Mouse (Mus musculus): ENCODE results near the gene Cdca7l. TPM values are rescaled to one million over a fixed set of nuclear protein-coding genes. Genes with fewer than 3 reads are reported as not detected.
A peak's percentile ranks its signal among the peaks of the same experiment; 100 is the strongest.

The Cdca7l gene
- polyA plus RNA-seq, 1 experiment: 34.8 TPM

GRCm38 (mm10) chr12:117853316-117853715, 49.2 kb downstream of the Cdca7l start:
- Histone ChIP-seq H3K4me1 (ENCODE audit: control insufficient read depth, insufficient read depth, low read length) (no peaks in the 10 kb centered on the region), H3K4me3 (ENCODE audit: low read depth, low read length) (no peak overlapping the region), H3K36me3 (ENCODE audit: control insufficient read depth, insufficient read depth, low read length, poor library complexity, severe bottlenecking) (no peaks in the 10 kb centered on the region), H3K9me3 (replicated peaks; ENCODE audit: control insufficient read depth, insufficient read depth, low read length, poor library complexity, severe bottlenecking) (peaks cover 10% of the 10 kb centered on the region; the same call in 1 of the 2 replicates), H3K9ac (ENCODE audit: low read depth, poor library complexity, severe bottlenecking) (no peak overlapping the region), H3K27me3 (ENCODE audit: control insufficient read depth, insufficient read depth, low read length, poor library complexity, severe bottlenecking) (no peaks in the 10 kb centered on the region), H3K27ac (ENCODE audit: insufficient read depth, low read length) (no peak overlapping the region)
- TF ChIP-seq CTCF (IDR thresholded peaks at IDR 0.05; ENCODE audit: low read depth, low read length) (peak; percentile 92), POLR2A (IDR thresholded peaks at IDR 0.05; ENCODE audit: insufficient read depth, low read length) (no peak)

DNA sequence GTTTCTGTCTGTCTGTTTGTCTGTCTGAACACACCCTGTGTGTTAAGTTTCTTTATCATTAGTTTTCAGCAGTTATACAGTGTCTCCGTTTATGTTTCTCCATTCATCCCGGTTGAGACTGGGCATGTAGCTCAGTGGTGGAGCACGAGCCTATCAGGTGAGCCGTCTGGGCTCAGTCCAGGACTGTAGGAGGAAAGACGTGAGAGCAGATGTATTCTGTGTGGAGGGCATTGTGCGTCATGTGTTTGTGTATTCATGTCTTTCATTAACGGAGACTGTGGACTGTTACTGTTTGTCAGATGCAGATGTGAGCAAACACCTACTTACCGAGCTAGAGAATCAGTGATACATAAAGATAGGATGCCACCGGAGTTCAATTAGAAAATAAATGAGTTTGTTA, 52.9 kb downstream of the Cdca7l start:
- Histone ChIP-seq H3K27ac (ENCODE audit: insufficient read depth, low read length) (no peak overlapping the region), H3K4me1 (ENCODE audit: control insufficient read depth, insufficient read depth, low read length) (no peaks in the 10 kb centered on the region), H3K9me3 (replicated peaks; ENCODE audit: control insufficient read depth, insufficient read depth, low read length, poor library complexity, severe bottlenecking) (peaks cover 10% of the 10 kb centered on the region; the same call in 1 of the 2 replicates), H3K36me3 (ENCODE audit: control insufficient read depth, insufficient read depth, low read length, poor library complexity, severe bottlenecking) (no peaks in the 10 kb centered on the region), H3K27me3 (ENCODE audit: control insufficient read depth, insufficient read depth, low read length, poor library complexity, severe bottlenecking) (no peaks in the 10 kb centered on the region), H3K9ac (ENCODE audit: low read depth, poor library complexity, severe bottlenecking) (no peak overlapping the region), H3K4me3 (ENCODE audit: low read depth, low read length) (no peak overlapping the region)
- no peak for TF ChIP-seq CTCF (IDR thresholded peaks at IDR 0.05; ENCODE audit: low read depth, low read length)
- TF ChIP-seq EP300 (IDR thresholded peaks at IDR 0.05; ENCODE audit: insufficient read depth, low read depth, low read length): no peak
- no peak for TF ChIP-seq POLR2A (IDR thresholded peaks at IDR 0.05; ENCODE audit: insufficient read depth, low read length)

DNA sequence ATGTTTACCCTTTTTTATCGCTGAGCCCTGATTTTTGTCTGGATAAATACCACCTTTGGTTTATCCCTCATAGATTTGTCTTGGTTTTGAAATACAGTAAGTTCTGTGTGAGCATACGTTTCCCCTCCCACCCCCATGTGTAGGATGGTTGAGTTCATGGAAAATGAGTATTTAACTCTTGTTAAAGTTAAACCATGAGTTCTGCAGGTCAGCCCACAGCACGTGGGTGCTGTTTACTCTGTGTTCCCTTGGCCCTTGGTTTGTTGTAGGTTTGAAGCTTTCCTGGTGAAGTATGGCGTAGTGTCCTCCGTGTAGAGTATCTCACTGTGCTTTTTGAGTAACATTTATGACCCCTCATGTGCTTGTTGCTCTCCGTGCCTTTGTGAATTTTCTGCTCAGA, 53.8 kb downstream of the Cdca7l start:
- H3K4me3 ChIP-seq (ENCODE audit: low read depth, low read length): no peak overlapping the region
- no peak overlapping the region for H3K9ac ChIP-seq (ENCODE audit: low read depth, poor library complexity, severe bottlenecking)
- TF ChIP-seq CTCF (IDR thresholded peaks at IDR 0.05; ENCODE audit: low read depth, low read length) (no peak), POLR2A (IDR thresholded peaks at IDR 0.05; ENCODE audit: insufficient read depth, low read length) (no peak), EP300 (IDR thresholded peaks at IDR 0.05; ENCODE audit: insufficient read depth, low read depth, low read length) (no peak)
- no peak overlapping the region for H3K27ac ChIP-seq (ENCODE audit: insufficient read depth, low read length)
- H3K4me1 ChIP-seq (ENCODE audit: control insufficient read depth, insufficient read depth, low read length): no peaks in the 10 kb centered on the region
- peaks cover 10% of the 10 kb centered on the region; the same call in 1 of the 2 replicates for H3K9me3 ChIP-seq (replicated peaks; ENCODE audit: control insufficient read depth, insufficient read depth, low read length, poor library complexity, severe bottlenecking)
- no peaks in the 10 kb centered on the region for H3K36me3 ChIP-seq (ENCODE audit: control insufficient read depth, insufficient read depth, low read length, poor library complexity, severe bottlenecking)
- no peaks in the 10 kb centered on the region for H3K27me3 ChIP-seq (ENCODE audit: control insufficient read depth, insufficient read depth, low read length, poor library complexity, severe bottlenecking)

GRCm38 (mm10) chr12:117860840-117861239, 56.8 kb downstream of the Cdca7l start:
- Histone ChIP-seq H3K27ac (ENCODE audit: insufficient read depth, low read length) (no peak overlapping the region), H3K4me3 (ENCODE audit: low read depth, low read length) (no peak overlapping the region), H3K27me3 (ENCODE audit: control insufficient read depth, insufficient read depth, low read length, poor library complexity, severe bottlenecking) (no peaks in the 10 kb centered on the region), H3K9ac (ENCODE audit: low read depth, poor library complexity, severe bottlenecking) (no peak overlapping the region), H3K4me1 (ENCODE audit: control insufficient read depth, insufficient read depth, low read length) (no peaks in the 10 kb centered on the region), H3K36me3 (ENCODE audit: control insufficient read depth, insufficient read depth, low read length, poor library complexity, severe bottlenecking) (no peaks in the 10 kb centered on the region), H3K9me3 (replicated peaks; ENCODE audit: control insufficient read depth, insufficient read depth, low read length, poor library complexity, severe bottlenecking) (peaks cover 10% of the 10 kb centered on the region; the same call in 1 of the 2 replicates)
- TF ChIP-seq EP300 (IDR thresholded peaks at IDR 0.05; ENCODE audit: insufficient read depth, low read depth, low read length) (no peak), CTCF (IDR thresholded peaks at IDR 0.05; ENCODE audit: low read depth, low read length) (no peak), POLR2A (IDR thresholded peaks at IDR 0.05; ENCODE audit: insufficient read depth, low read length) (no peak)

DNA sequence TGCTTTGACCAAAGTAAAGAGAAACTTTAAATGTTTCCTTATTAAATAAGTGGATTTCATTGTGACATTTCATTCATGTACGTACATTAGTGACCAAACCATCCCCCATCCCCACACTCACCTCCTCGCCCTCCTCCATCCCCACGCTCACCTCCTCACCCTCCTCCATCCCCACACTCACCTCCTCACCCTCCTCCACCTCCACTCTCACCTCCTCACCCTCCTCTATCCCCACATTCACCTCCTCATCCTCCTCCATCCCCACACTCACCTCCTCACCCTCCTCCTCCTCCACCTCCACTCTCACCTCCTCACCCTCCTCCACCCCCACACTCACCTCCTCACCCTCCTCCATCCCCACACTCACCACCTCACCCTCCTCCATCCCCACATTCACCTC, 57.2 kb downstream of the Cdca7l start:
- H3K9ac ChIP-seq (ENCODE audit: low read depth, poor library complexity, severe bottlenecking): no peak overlapping the region
- H3K4me1 ChIP-seq (ENCODE audit: control insufficient read depth, insufficient read depth, low read length): no peaks in the 10 kb centered on the region
- H3K27me3 ChIP-seq (ENCODE audit: control insufficient read depth, insufficient read depth, low read length, poor library complexity, severe bottlenecking): no peaks in the 10 kb centered on the region
- TF ChIP-seq POLR2A (IDR thresholded peaks at IDR 0.05; ENCODE audit: insufficient read depth, low read length): no peak
- TF ChIP-seq EP300 (IDR thresholded peaks at IDR 0.05; ENCODE audit: insufficient read depth, low read depth, low read length): no peak
- TF ChIP-seq CTCF (IDR thresholded peaks at IDR 0.05; ENCODE audit: low read depth, low read length): no peak
- no peak overlapping the region for H3K4me3 ChIP-seq (ENCODE audit: low read depth, low read length)
- H3K9me3 ChIP-seq (replicated peaks; ENCODE audit: control insufficient read depth, insufficient read depth, low read length, poor library complexity, severe bottlenecking): peaks cover 10% of the 10 kb centered on the region; the same call in 1 of the 2 replicates
- H3K27ac ChIP-seq (ENCODE audit: insufficient read depth, low read length): no peak overlapping the region
- no peaks in the 10 kb centered on the region for H3K36me3 ChIP-seq (ENCODE audit: control insufficient read depth, insufficient read depth, low read length, poor library complexity, severe bottlenecking)

DNA sequence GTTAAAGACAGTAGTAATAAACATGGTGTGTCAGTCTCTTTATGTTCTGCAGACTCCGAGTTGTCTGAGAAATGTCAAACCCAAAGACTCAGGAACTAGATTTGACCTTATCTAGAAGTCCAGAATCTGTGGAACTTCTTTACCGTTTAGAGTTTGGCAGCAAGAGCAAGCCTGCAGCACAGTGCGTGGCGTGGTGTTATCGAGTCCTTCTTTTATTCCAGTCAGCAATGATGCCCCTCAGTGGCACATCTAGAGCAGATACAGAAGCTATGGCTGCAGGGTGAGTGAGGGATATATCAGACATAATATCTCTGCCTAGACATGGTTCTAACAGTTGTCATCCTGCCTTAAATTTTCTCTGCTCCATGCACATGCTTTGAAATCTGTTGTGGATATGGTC, 58.6 kb downstream of the Cdca7l start:
- Histone ChIP-seq H3K4me3 (ENCODE audit: low read depth, low read length) (no peak overlapping the region), H3K36me3 (ENCODE audit: control insufficient read depth, insufficient read depth, low read length, poor library complexity, severe bottlenecking) (no peaks in the 10 kb centered on the region), H3K4me1 (ENCODE audit: control insufficient read depth, insufficient read depth, low read length) (no peaks in the 10 kb centered on the region), H3K9me3 (replicated peaks; ENCODE audit: control insufficient read depth, insufficient read depth, low read length, poor library complexity, severe bottlenecking) (0 out of 2 replicates have a peak, but pooled peaks cover 3% of the 10 kb centered on the region), H3K9ac (ENCODE audit: low read depth, poor library complexity, severe bottlenecking) (no peak overlapping the region), H3K27ac (ENCODE audit: insufficient read depth, low read length) (no peak overlapping the region), H3K27me3 (ENCODE audit: control insufficient read depth, insufficient read depth, low read length, poor library complexity, severe bottlenecking) (no peaks in the 10 kb centered on the region)
- TF ChIP-seq EP300 (IDR thresholded peaks at IDR 0.05; ENCODE audit: insufficient read depth, low read depth, low read length) (no peak), POLR2A (IDR thresholded peaks at IDR 0.05; ENCODE audit: insufficient read depth, low read length) (no peak), CTCF (IDR thresholded peaks at IDR 0.05; ENCODE audit: low read depth, low read length) (no peak)

Measured in ES-Bruce4 (cell line).